Mouse (Mus musculus) heart, embryonic 14.5 days (tissue): ENCODE data around the gene Pigv. TPM values are rescaled to one million over a fixed set of nuclear protein-coding genes. Genes with fewer than 3 reads are reported as not detected.
A peak's percentile ranks its signal among the peaks of the same experiment; 100 is the strongest.

ENCODE experiments used
- ATAC-seq: fragments of 200-750 bp; cut with Nextera tagmentation; 2 replicates; pipeline ENCODE4 v1.8.0; 2017; ENCODE audit warnings: low read depth, moderate TSS enrichment; ENCODE audit not compliant: insufficient number of reproducible peaks, insufficient read depth, low FRiP score
- H3K27ac ChIP-seq, 2 experiments: fragments of 200-500 bp in 1 of 2; fragments of 300-500 bp in 1 of 2; sonication (generic) in 1 of 2; replicated peaks in 1 of 2; 2 replicates each; pipeline ENCODE4 v1.5.1; 2012 to 2014; ENCODE audit warnings: low read depth in 2 of 2, low read length in 2 of 2, control low read depth in 1 of 2, mild to moderate bottlenecking in 1 of 2, mixed read lengths in 1 of 2; ENCODE audit not compliant: control insufficient read depth in 1 of 2, insufficient read depth in 1 of 2
- H3K27me3 ChIP-seq: fragments of 300-500 bp; sonication (generic); 2 replicates; pipeline ENCODE4 v1.6.1; 2014; ENCODE audit warnings: mild to moderate bottlenecking, low read length, control low read depth; ENCODE audit not compliant: control insufficient read depth, insufficient read depth
- H3K36me3 ChIP-seq: fragments of 300-500 bp; sonication (generic); 2 replicates; pipeline ENCODE4 v1.6.1; 2014; ENCODE audit warnings: mild to moderate bottlenecking, control low read depth, low read length, mixed read lengths; ENCODE audit not compliant: control insufficient read depth, insufficient read depth
- H3K4me1 ChIP-seq, 2 experiments: fragments of 200-500 bp in 1 of 2; fragments of 300-500 bp in 1 of 2; sonication (generic) in 1 of 2; 2 replicates each; pipeline ENCODE4 v1.6.1; 2012 to 2014; ENCODE audit warnings: low read length in 2 of 2, control low read depth in 1 of 2, mixed read lengths in 1 of 2; ENCODE audit not compliant: control insufficient read depth in 2 of 2, insufficient read depth in 2 of 2
- H3K4me2 ChIP-seq: fragments of 300-500 bp; sonication (generic); 2 replicates; pipeline ENCODE4 v1.6.1; 2014; ENCODE audit warnings: mild to moderate bottlenecking, low read length
- H3K4me3 ChIP-seq, 2 experiments: fragments of 200-500 bp in 1 of 2; fragments of 300-500 bp in 1 of 2; sonication (generic) in 1 of 2; 2 replicates each; pipeline ENCODE4 v1.5.1; 2012 to 2014; ENCODE audit warnings: low read length in 2 of 2, mild to moderate bottlenecking in 2 of 2, control low read depth in 1 of 2, low read depth in 1 of 2, moderate library complexity in 1 of 2; ENCODE audit not compliant: control insufficient read depth in 1 of 2, insufficient read depth in 1 of 2
- H3K9ac ChIP-seq: fragments of 300-500 bp; sonication (generic); 2 replicates; pipeline ENCODE4 v1.6.1; 2014; ENCODE audit warnings: mild to moderate bottlenecking, low read length
- H3K9me3 ChIP-seq: fragments of 300-500 bp; sonication (generic); 2 replicates; pipeline ENCODE4 v1.6.1; 2016; ENCODE audit warnings: low read length, control low read depth; ENCODE audit not compliant: control insufficient read depth
- WGBS: fragments of 180-500 bp; shearing (Covaris S2); extraction: QIAGEN DNeasy Blood & Tissue Kit; methylation state at CpG from one replicate; pipeline ENCODE4 v1.1.7; 2014; 5-methylcytosine and 5-hydroxymethylcytosine counted together
- polyA plus RNA-seq: library from polyadenylated mRNA; unstranded; fragments of >200 nt; fragmentation: Nextera tagmentation; extraction: Ambion mirVana; gene quantifications from 2 replicates; pipeline ENCODE4 v1.2.1, GENCODE M21; 2014

The Pigv gene
- polyA plus RNA-seq, 1 experiment from 2014 or later = 12.1 TPM

DNA sequence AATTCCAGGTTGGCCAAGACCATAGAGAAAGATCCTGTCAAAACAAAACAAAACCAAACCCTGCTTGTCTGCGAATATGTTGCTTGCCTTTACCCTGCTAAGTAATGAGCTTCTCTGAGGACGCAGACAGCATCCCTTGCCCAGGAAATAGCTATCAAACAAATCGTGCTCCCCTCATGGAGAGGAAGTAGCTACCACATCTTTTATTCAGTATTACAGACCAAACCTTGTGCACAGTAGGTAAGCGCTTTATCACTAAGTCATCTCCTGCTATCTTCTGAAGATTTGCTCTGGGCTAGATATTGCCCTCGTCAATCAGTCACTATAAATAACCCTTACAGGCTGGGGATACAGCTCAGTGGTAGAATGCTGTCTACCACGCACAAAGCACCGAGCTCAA lies 43.3 kb downstream of the Pigv start:
- H3K4me1 ChIP-seq = peaks cover 14 to 23% of the 10 kb centered on the region in 2 experiments
- no peaks in the 10 kb centered on the region for H3K9me3 ChIP-seq
- H3K4me2 ChIP-seq = no peak overlapping the region
- no peak overlapping the region for H3K4me3 ChIP-seq
- no peaks in the 10 kb centered on the region for H3K27me3 ChIP-seq
- peaks cover 21% of the 10 kb centered on the region for H3K36me3 ChIP-seq
- ATAC-seq = no peak
- no peak overlapping the region for H3K9ac ChIP-seq
- 67% methylated on average over 7 of the region's 7 CpGs for WGBS
- no peak overlapping the region for H3K27ac ChIP-seq

DNA sequence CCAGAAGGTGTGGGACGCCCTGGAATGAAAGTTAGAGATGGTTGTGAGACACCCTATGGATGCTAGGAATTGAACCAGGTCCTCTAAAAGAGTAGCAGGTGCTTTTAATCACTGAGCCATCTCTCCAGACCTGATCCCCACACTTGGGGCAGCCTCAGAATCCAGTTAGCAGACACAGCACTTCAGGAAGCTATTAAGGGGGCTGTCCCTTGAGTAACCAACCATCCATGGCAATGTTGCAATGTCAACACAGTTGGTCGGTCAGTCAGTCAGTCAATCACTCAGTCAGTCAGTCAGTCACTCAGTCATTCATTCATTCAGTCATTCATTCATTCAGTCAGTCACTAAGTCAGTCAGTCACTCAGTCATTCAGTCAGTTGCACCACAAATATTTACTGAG lies 43.9 kb downstream of the Pigv start:
- Histone ChIP-seq H3K9me3 (no peaks in the 10 kb centered on the region), H3K4me3 (no peak overlapping the region), H3K9ac (no peak overlapping the region), H3K27me3 (no peaks in the 10 kb centered on the region), H3K36me3 (peaks cover 21% of the 10 kb centered on the region), H3K4me1 (peaks cover 12 to 19% of the 10 kb centered on the region in 2 experiments), H3K4me2 (no peak overlapping the region), H3K27ac (no peak overlapping the region)
- no peak for ATAC-seq
- WGBS = 81% methylated on average over 2 of the region's 2 CpGs

DNA sequence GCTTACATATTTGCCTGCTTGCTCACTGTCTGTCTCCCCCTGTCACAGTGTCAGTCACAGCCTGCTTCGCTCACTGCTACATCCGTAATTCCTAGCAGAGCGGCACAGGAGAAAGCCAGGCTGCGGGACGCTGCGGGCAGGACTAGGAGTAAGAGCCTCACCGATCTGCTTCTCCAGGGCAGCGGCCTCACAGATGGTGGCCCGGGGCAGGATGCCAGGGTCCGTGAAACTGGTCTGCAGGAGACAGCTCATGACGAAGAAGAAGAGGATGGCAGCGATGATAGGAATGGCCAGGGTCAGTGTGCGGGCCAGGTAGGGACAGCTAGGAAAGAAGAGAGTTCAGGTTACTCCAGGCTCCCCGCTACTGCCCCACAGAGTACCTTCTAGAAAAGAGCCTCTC lies 45.4 kb downstream of the Pigv start:
- Histone ChIP-seq H3K9me3 (no peaks in the 10 kb centered on the region), H3K27me3 (no peaks in the 10 kb centered on the region), H3K4me1 (peaks cover 7 to 12% of the 10 kb centered on the region in 2 experiments; a peak in 3 of 4 replicates), H3K4me3 (no peak overlapping the region), H3K4me2 (no peak overlapping the region), H3K9ac (no peak overlapping the region), H3K36me3 (peaks cover 21% of the 10 kb centered on the region), H3K27ac (peak overlapping the region in 1 of 2 experiments; percentile 77; a peak in 2 of 4 replicates)
- ATAC-seq = no peak
- WGBS = 92% methylated on average over 14 of the region's 14 CpGs

GRCm38 (mm10) chr4:133626621-133627020 lies 45.8 kb downstream of the Pigv start:
- no peak for ATAC-seq
- peaks cover 5 to 8% of the 10 kb centered on the region in 2 experiments; a peak in 3 of 4 replicates for H3K4me1 ChIP-seq
- WGBS = 86% methylated on average over 9 of the region's 9 CpGs
- H3K4me2 ChIP-seq = no peak overlapping the region
- H3K36me3 ChIP-seq = peaks cover 21% of the 10 kb centered on the region
- H3K9ac ChIP-seq = no peak overlapping the region
- H3K4me3 ChIP-seq = no peak overlapping the region
- H3K27ac ChIP-seq = peak overlapping the region in 1 of 2 experiments; percentile 77; a peak in 3 of 4 replicates
- no peaks in the 10 kb centered on the region for H3K27me3 ChIP-seq
- H3K9me3 ChIP-seq = no peaks in the 10 kb centered on the region

- peaks cover 21% of the 10 kb centered on the region for H3K36me3 ChIP-seq
- 0 out of 2 replicates have a peak overlapping the region, but pooled peaks have one; percentile 16 for H3K9ac ChIP-seq
- no peak overlapping the region for H3K4me2 ChIP-seq
- no peak overlapping the region for H3K4me3 ChIP-seq
- peak overlapping the region; percentile 38 to 77 for H3K27ac ChIP-seq
- H3K27me3 ChIP-seq = no peaks in the 10 kb centered on the region
- WGBS = 57% methylated on average over 5 of the region's 5 CpGs
- no peaks in the 10 kb centered on the region for H3K9me3 ChIP-seq
- peaks cover 4 to 5% of the 10 kb centered on the region in 2 experiments; a peak in 3 of 4 replicates for H3K4me1 ChIP-seq
- ATAC-seq = no peak
Measured at GRCm38 (mm10) chr4:133626221-133626620, 46.2 kb downstream of the Pigv start.

GRCm38 (mm10) chr4:133625621-133626071 lies 46.8 kb downstream of the Pigv start:
- Histone ChIP-seq H3K27me3 (no peaks in the 10 kb centered on the region), H3K4me2 (no peak overlapping the region), H3K9me3 (no peaks in the 10 kb centered on the region), H3K36me3 (peaks cover 21% of the 10 kb centered on the region), H3K4me1 (peaks cover 3 to 5% of the 10 kb centered on the region in 2 experiments; a peak in 3 of 4 replicates), H3K4me3 (no peak overlapping the region), H3K27ac (peak overlapping the region; percentile 75 to 77), H3K9ac (0 out of 2 replicates have a peak overlapping the region, but pooled peaks have one; percentile 16)
- WGBS = 55% methylated on average over 11 of the region's 11 CpGs
- ATAC-seq = peak; percentile 57

GRCm38 (mm10) chr4:133624830-133625229 lies 47.6 kb downstream of the Pigv start:
- Histone ChIP-seq H3K4me2 (no peak overlapping the region), H3K9ac (no peak overlapping the region), H3K4me1 (peaks cover 5% of the 10 kb centered on the region in 2 experiments; a peak in 3 of 4 replicates), H3K27me3 (no peaks in the 10 kb centered on the region), H3K9me3 (no peaks in the 10 kb centered on the region), H3K36me3 (peaks cover 21% of the 10 kb centered on the region), H3K4me3 (no peak overlapping the region), H3K27ac (0 out of 4 replicates have a peak overlapping the region, but pooled peaks of 1 of the 2 experiments have one; percentile 77)
- no peak for ATAC-seq
- 82% methylated on average over 7 of the region's 7 CpGs for WGBS
